Mouse (Mus musculus): Measurements from ENCODE around the gene Slc37a1.
"Not testable (repeated sequence)": the region's sequence is repeated elsewhere in the genome, so short reads cannot be mapped to it uniquely, and the experiment has no call there.

Gene Slc37a1

DNA sequence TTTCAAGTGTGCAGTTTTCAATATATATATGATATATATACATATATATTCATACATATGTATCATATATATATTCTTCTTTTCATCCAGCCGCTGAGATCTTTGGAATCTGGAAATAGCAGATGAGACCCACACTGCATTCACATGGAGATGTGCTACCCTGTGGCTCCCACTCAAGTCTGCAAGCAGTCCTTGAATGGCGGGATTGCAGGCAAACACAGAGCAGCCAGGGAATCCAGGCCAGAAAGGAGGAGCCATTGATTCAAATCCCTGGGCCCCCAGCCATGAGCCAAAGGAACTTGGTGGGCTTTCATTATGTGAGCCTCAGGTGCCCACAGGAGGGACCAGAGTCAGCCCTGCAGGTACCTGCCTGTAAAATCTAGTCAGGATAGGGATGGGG, 66.7 kb downstream of the Slc37a1 start:
- DNase-seq (ENCODE audit: low spot score) = no peak

DNA sequence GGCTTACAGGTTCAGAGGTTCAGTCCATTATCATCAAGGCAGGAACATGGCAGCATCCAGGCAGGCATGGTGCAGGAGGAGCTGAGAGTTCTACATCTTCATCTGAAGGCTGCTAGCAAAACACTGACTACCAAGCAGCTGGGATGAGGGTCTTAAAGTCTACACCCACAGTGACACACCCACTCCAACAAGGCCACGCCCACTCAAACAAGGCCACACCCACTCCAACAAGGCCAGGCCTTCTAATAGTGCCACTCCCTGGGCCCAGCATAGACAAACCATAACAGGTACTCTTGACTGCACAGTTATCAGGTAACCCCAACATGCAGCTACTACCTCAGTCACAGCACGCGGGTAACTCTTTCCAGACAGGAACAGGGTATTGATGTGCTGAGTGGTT, 68.1 kb downstream of the Slc37a1 start:
- not testable (repeated sequence) for DNase-seq (ENCODE audit: low spot score)

DNA sequence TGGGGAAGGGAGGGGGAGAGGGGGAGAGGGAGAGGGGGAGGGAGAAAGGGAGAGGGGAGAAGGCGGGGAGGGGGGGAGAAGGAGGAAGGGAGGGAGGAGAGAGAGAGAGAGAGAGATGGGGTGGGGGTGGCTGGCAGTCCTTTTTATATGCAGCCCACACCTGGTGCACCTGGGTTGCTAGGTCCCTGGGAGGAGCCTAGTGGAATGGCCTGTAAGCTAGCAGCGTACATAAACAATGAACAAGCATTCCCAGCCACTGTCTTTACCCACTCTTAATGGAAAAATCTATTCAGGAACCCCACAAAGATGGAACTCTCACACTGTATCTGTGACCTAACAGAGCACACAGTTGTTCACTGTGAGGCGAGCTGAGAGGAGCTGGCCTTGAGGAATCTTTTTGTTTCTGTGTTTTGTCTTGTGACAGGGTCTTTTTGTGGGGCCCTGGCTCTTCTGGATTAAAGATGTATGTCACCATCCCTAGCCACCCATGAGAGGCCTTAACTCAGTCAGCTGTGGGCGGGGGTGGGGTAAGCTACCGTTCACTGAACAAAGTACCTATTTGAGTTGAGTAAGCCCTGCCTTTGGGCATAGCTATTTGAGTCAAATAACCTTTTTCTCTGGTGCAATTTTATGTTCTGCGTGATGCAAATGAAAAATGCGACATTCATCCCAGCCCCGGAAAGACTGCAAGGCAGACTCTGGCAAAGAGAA, 69.4 kb downstream of the Slc37a1 start:
- no peak for DNase-seq (ENCODE audit: low spot score)

DNA sequence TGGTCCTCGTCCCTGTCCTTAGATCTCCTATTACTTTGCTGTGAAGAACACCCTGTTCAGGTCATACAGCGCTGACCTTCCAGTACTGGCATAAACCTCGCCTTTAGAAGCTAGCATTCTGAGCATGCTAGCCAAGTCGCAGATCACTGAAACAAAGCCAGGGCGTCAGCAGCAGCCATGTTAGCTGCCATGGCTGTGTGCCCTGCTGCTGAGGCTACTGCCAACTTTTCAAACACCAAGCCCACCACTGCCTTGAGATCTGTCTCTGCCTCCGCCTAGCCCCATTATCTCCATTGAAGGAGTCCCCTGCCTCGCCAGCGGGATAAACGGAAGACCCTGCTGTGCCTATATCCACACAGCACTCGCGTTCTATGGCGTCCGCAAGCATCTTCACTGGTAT, 74.0 kb downstream of the Slc37a1 start:
- DNase-seq (ENCODE audit: low spot score) = no peak

DNA sequence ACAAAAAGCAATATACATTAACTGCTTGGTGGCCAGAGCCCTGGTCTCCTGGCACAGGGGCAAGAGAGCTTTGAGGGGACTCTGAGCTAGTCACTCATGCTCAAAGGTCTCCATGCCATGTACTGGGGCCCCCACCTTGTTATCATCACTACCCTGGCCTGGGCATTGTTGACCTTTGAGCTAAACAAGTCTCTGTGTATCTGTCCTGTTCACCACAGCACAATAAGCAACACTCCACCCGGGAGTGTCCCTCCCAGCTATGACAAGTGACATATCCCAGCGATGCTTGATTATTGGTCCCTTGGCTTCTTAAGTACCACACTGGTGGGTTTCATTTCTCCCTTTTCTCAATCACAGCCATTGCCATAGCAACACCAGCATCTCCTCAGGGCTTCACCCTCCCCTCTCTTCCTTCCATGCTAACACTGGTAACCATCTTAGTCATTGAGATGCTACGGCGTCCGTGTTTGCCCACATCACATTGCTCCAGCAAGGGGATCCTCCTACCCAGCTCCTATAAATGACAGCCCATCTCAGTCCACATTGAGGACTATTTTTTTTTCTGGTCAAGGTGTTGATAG, 79.1 kb downstream of the Slc37a1 start:
- no peak for DNase-seq (ENCODE audit: low spot score)

DNA sequence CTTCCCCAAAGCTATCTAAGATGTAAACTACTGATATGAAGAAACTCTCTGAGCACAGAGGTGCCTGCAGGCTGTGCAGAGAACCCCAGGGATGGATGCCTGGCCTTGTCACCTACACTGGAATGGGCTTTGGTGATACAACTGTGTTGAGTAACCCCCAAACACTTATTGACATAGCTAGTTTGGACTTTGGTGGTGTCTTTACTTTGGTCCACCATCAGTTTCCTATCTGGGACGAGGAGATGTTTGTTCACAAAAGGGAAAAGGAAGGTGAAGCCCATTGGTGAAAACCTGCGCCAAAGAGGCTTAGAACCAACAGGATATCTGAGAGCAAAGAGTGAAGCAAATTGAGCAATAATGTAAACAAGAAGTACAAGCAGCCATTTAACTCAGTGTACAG, 83.6 kb downstream of the Slc37a1 start:
- DNase-seq (ENCODE audit: low spot score) = no peak

DNA sequence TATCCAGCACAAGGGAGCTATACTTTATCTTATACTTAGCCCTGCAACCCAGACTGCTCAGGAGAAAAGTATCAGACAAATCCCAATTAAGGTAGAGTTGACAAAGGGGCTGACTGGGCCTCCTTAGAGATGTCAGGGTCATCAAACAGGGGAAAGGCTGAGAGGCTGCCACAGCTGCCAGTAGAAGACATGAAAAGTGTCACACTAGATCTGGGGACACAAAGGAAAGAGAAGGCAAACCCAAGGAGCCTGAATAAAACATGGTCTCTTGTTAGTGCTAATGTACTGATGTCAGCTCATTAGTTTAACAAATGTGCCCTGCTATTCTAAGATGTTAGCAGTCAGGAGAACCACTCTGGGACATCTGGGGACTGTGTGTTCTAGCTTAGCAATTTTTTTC, 84.3 kb downstream of the Slc37a1 start:
- peak; percentile 43 for DNase-seq (ENCODE audit: low spot score)

DNA sequence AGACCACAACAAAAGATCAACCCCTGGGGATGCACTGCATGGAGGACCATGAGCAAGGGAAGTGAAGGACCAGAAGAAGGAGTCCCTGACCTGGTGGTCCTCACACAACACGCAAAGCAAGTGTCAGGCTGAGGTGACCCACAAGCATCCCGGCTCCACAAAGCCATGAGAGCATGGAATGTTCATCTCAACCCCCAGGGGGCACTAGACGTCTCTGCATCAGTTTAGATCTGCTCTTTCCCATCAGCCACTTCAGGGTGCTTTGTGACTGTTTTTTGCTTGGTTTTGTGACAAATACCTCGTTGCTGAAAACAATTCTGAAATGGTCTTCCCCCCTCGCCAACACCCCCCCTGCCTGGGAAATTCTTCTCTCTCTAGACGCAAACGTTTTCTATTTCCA, 91.4 kb downstream of the Slc37a1 start:
- DNase-seq (ENCODE audit: low spot score) = peak; percentile 93

DNA sequence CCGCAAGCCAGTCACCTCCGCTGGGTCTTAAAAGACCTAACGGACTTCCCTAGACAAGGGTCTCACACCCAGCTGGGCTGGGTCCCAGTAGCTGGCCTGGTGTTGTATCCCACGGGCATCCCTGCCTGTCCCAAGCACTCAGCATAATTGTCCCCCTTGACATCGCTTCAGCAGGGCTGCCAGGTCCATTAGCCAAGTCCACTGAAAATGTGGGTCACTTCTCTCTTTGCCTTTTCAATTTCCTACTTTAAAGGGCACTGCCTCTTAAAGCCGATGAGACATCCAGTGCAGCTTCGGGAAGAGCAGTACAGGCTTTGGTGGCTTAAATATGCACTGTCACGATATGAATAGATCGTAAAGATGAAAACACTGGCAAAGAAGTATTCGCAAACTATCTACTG, 91.8 kb downstream of the Slc37a1 start:
- peak; percentile 82 for DNase-seq (ENCODE audit: low spot score)

DNA sequence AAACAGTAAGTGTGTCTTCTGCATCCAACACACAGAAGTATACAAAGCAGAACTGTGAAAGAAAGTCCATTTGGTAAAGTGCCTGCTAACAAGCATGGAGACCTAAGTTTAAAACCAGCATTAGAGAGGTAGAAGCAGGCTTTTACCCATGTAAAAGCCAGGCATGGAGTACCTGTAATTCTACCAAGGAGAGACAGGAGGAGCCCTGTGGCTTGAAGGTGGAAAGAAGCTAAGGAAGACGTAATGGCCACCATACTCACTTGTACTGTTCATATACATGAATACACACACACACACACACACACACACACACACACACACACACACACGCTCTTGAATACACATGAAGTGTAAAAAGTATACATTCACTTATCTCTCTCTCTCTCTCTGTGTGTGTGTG, 92.5 kb downstream of the Slc37a1 start:
- DNase-seq (ENCODE audit: low spot score) = peak; percentile 36

DNA sequence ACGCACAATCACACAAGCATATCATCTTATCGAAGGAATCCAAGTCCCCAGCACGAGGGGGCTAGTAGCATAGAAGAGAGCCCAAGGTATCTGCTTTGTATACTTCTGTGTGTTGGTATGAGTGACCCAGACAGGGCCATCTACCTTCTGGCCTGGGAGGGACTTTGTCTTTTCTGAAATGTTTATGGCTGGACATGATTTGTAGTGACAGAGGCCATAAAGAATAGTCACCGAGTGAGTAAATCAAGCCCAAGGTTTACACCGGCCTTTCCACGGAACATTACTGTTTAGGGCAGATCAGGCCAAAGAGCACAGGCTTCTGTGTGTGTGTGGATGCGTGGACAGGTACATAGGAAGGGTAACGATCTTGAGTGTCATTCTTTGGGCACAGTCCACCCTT, 93.3 kb downstream of the Slc37a1 start:
- no peak for DNase-seq (ENCODE audit: low spot score)

DNA sequence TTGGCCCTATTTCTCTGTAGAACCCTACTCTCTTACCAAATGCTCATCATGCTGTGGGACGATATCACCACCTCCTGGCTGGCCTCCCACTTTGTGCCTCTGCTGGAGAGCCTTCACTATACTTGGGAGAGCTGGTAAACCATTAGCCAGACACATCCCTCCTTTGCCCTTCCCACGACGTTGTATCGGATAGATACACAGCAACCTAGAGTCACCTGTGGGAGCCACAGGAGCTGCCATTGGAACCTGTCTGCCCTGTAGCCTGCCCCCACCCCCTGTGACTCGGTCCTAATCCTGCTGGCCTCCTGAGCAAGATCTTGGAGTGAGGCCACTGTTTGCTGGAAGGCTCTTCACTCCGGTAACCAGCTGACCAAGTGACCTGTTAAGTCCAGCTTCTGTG, 96.7 kb downstream of the Slc37a1 start:
- DNase-seq (ENCODE audit: low spot score) = no peak

DNA sequence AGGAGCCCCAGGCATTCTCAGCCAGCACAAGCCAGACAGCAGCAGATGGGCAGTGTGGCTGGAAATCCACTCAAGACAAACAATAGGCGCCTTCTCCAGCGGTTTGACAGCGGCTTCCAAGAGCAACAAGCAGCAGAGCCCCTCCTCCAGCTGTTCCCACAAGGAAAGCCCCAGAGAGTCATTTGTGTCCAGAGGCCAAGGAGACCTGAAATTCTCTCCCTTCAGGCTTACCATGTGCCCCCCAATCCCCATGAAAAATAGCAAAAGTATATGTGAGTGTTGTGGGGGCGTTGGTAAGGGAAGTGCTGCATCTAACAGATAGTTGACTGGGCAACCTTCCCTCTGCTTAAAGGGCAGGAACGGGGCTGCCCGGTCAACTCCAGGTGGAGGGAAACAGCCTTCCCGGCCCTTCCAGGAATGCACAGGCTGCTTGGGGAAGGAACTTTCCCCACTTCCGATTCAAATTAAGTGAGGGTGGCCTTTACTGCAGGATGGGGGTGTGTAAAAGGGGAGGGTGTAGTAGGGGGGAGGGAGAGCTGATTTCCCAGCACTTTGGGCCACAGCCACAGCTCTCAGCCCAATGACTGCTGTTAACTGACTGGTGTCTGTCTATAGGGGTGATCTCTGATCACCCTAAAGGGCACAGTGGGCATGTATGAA, 98.5 kb downstream of the Slc37a1 start:
- DNase-seq (ENCODE audit: low spot score) = peak; percentile 53

DNA sequence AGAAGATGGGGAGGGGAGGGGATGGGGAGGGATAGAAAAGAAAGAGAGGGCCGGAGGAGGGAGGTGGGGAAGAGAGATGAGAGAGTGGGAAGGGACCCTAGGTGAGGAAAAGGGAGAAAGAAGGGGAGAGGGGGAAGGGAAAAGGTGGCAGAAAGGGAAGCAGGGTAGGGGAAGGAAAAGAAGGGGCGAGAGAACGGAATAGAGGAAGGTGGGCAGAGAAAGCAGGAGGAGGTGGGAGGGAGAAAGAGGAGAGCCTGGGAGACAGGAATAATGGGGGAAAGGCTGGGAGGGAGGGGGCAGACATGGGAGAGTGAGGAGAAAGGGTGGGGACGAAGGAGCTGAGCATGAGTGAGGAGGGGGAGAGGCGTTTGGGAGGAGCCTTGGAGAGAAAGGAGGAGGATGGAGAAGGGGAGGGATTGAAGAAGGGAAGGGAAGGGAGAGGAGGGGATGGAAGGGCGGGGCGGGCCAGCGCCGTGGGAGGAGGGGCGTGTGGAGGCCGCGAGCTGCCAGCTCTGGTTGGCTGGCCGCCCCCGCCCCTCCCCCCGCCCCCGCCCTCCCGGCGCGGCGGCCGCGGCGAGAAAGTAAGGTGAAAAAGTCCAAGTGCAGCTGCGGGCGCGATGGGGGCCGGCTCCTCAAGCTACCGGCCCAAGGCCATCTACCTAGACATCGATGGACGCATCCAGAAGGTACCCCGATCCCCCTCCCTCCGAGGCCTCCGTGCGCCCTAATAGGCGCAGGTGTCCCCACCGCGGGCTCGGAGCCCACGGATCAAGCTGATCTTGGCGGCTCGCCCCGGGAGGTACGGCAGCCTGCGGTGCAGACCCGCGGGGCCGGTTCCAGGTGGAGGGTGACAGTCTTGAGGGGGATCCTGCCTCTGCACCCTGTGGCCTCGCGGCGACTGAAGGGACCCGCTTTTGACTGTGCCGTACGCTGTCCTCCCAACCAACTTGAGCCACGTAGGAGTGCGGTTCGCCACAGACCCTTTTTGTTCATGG, 99.4 kb downstream of the Slc37a1 start, which contains the start of gene Pde9a:
Pde9a (plus strand) TSS at position 540 of the 995 bp plus-strand sequence.
- DNase-seq (ENCODE audit: low spot score) = peak; percentile 84

DNA sequence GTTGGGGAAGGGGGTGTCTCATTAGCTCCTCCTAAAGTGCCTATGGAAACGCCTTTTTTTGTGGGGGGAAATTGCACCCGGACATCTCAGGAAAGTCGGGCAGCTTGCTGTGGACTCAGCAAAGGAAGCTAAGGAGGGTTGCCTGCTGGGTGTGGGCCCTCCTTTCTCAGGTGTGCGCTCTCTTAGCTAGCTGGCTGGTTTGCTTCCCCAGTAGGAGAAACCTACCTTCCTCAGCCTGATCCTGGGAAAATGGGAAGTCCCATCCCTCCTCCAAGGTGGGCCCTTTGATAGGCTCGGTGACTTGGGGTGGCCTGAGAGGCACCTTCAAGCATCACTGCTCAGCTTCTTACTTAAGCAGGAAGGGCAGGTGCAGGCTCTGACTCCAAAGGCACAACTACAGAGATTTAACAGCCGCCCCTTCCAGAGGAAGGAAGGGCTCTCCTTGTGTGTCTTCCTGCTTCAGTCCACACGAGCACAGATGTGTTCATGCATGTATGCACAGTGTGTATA, 100.2 kb downstream of the Slc37a1 start:
- DNase-seq (ENCODE audit: low spot score) = no peak

DNA sequence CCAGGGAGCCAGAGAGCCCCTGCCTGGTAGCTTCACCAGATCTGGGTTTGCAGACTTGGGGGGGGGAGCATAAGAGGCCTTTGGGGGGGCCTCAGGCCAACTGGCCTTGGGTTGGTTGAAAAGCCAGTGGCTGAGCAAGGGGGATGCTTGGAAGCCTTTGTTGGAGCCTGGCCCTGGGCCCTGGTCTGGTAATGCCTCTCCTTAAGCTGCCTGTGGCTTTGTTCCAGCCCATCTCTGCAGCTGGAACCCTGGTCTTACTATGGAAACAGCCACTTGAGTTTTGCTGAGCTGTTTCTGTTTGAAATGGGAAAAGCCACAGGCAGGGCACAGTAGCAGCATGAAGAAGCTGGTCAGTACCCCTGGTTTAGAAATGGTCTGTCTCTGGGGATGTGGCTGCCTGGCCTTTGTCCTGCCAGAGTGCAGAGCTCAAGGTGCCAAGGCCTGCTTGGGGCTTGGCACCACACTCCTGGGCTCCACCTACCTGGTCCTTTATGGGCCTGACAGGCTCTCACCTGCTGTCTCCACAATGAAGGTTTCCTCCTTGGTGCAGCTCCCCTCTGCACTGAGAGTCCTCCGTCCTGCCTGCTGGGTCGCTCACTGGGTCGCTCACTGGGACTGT, 102.9 kb downstream of the Slc37a1 start:
- no peak for DNase-seq (ENCODE audit: low spot score)

DNA sequence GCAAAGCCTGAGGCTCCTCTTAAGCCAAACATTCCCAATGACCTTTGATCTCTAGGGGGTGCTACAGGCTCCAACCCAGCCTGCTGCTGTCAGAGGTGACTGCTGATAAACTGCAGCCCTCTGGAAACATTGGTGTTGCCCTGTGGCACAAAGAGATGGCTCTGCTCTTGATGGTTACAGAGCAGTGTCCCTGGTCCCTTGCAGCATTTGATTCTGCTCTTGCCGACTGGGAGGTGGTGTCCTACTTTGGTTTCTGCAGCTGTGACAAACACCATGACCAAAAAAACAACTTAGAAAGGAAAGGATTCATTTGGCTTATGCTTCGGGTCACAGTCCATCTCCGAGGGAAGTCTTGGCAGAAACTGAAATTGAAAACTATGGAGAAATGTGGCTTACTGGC, 104.9 kb downstream of the Slc37a1 start:
- DNase-seq (ENCODE audit: low spot score) = no peak

DNA sequence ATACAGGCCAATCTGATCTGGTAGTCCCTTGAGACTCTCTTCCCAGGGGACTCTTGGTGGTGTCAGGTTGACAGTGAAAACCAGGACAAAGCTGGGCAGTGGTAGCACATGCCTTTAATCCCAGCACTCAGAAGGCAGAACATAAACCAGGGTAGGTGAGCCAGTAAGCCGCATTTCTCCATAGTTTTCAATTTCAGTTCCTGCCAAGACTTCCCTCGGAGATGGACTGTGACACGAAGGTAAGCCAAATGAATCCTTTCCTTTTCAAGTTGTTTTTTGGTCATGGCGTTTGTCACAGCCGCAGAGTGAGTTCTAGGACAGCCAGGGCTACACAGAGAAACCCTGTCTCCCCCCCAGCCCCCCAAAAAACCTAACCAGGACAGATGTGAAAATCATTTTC, 105.4 kb downstream of the Slc37a1 start:
- no peak for DNase-seq (ENCODE audit: low spot score)

DNA sequence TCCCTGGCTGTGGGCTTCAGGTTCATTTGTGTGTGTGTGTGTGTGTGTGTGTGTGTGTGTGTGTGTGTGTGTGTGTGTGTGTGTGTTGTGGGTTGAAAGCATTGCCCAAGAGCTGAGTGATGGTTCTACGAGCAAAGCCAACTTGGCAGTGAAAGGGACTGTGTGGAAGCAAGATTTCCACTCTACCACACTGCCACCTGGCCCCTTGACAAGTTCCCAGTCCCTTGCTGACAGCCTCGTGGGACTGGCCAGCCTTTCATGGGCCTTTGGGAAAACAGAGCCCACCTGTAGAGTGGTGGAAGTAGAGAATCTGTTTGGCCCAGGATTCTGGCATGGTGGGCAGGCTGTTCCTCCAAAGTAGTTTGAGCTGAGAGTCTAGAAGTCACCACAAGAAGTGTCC, 107.2 kb downstream of the Slc37a1 start:
- no peak for DNase-seq (ENCODE audit: low spot score)

DNA sequence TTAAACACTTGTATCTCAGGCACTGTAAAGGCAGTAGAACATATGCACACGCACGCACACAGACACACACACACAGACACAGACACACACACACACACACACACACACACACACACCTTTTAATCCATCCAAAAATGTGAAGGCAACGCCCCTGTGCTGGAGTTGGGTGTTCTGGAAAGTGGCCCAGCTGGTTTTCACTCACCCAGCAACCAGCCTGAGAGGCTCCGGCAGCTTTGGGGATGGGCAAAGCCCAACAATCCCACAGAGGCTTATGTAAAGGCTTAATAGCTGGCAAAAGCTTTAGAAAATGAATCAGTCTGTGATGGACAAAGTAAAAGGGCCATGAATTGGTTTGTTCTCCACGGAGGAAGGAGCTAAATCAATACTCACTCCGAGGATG, 113.7 kb downstream of the Slc37a1 start:
- no peak for DNase-seq (ENCODE audit: low spot score)
